Mouse (Mus musculus) kidney, adult 2 months (tissue): ENCODE data around the gene Kdm8.

Experiments used
- CTCF ChIP-seq: fragments of 200-500 bp; conservative IDR thresholded peaks from 2 replicates; pipeline ENCODE4 v1.5.1; 2011; ENCODE audit warnings: low read depth, mild to moderate bottlenecking, control low read depth, low read length, moderate library complexity, mixed read lengths; ENCODE audit not compliant: insufficient read depth, insufficient read length
- POLR2A ChIP-seq: fragments of 200-500 bp; IDR thresholded peaks from one replicate; pipeline ENCODE4 v1.6.1; 2011; ENCODE audit warnings: low read depth, low read length, control low read depth

- TF ChIP-seq POLR2A (no peak), CTCF (no peak)
Observed at GRCm38 (mm10) chr7:125511852-125512251, 67.4 kb downstream of the Kdm8 start.
